Mouse (Mus musculus) erythroblast, embryonic 14.5 days (primary cell): Measurements from ENCODE around the gene Gm20498. TPM values are rescaled to one million over a fixed set of nuclear protein-coding genes. Genes with fewer than 3 reads are reported as not detected.
"Not testable (repeated sequence)": the region's sequence is repeated elsewhere in the genome, so short reads cannot be mapped to it uniquely, and the experiment has no call there.

ENCODE experiments used
- H3K27me3 ChIP-seq: 2 replicates; pipeline ENCODE4 v1.6.1; 2012; ENCODE audit warnings: inconsistent platforms; ENCODE audit not compliant: control insufficient read depth
- H3K36me3 ChIP-seq: 2 replicates; pipeline ENCODE4 v1.6.1; 2012; ENCODE audit warnings: mild to moderate bottlenecking, inconsistent platforms; ENCODE audit not compliant: control insufficient read depth
- H3K4me1 ChIP-seq: 2 replicates; pipeline ENCODE4 v1.6.1; 2012; ENCODE audit warnings: inconsistent platforms; ENCODE audit not compliant: control insufficient read depth
- H3K4me3 ChIP-seq: replicated peaks from 2 replicates; pipeline ENCODE3; 2012; ENCODE audit warnings: moderate library complexity, mild to moderate bottlenecking, inconsistent platforms
- H3K9me3 ChIP-seq: 2 replicates; pipeline ENCODE4 v1.6.1; 2012; ENCODE audit warnings: low read length, inconsistent platforms, mixed read lengths; ENCODE audit not compliant: control insufficient read depth
- GATA1 ChIP-seq: IDR thresholded peaks from 2 replicates; pipeline ENCODE4 v1.6.1; 2012; ENCODE audit warnings: low read length, inconsistent platforms, mixed read lengths
- TAL1 ChIP-seq: IDR thresholded peaks from 3 replicates; pipeline ENCODE4 v1.6.1; 2012; ENCODE audit warnings: low read length, inconsistent platforms, mixed read lengths
- polyA plus RNA-seq: library from polyadenylated mRNA; stranded (reverse); fragments of >175 nt; gene quantifications from 2 replicates; pipeline ENCODE4 v1.2.3, GENCODE M21; 2012

The Gm20498 gene
- polyA plus RNA-seq: 1.8 and 3.2 TPM in 2 replicates

DNA sequence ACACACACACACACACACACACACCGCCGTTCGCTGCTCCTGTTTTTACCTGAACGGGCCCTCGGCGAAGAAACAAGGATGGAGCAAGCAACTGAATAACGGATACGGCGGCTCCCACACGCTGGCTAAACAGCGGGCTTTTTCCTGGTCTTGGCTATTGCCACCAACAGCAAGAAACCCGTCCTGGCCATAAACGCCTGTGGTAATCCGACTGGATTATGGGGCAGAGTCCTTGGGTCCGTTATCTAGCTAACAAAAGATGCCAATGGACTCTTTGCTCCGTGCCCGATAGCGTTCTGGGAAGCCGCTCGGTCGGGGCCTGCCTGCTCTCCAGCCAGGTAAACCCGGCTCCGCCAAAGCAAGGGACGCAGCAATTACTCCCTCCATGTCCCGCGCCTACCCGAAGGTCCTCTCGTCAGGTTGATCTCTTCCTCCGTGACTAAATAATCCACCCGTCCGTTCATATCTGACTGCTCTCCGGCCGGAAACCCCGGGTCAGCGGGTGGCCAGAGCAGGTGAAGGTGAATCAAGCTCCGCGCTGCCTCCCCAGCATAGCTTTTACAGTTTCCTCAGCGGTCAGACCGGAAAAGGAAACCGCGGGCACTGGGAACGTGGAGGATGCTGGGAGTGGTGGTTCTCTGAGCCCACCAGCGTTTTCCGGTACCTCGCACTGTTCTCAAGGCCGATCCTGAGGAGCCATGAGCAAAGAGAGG lies at the start of gene Gm20498, which contains the start of gene Synj2bp:
Gene Gm20498 (minus strand): TSS at position 590 of the 713 bp plus-strand sequence.
Gene Synj2bp (minus strand): TSS at position 596 of the 713 bp plus-strand sequence.
- TF ChIP-seq TAL1 (no peak), GATA1 (no peak)
- no peaks in the 10 kb centered on the region for H3K36me3 ChIP-seq
- no peaks in the 10 kb centered on the region for H3K9me3 ChIP-seq
- peaks cover 23% of the 10 kb centered on the region for H3K4me1 ChIP-seq
- no peaks in the 10 kb centered on the region for H3K27me3 ChIP-seq
- peak within 1 kb of the TSS; percentile 69 for H3K4me3 ChIP-seq

- TF ChIP-seq GATA1 (no peak), TAL1 (no peak)
- no peak within 1 kb of the TSS for H3K4me3 ChIP-seq
- H3K27me3 ChIP-seq: no peaks in the 10 kb centered on the region
- no peaks in the 10 kb centered on the region for H3K9me3 ChIP-seq
- peaks cover 30% of the 10 kb centered on the region for H3K36me3 ChIP-seq
- peaks cover 10% of the 10 kb centered on the region for H3K4me1 ChIP-seq
These were observed 35.7 kb upstream of the Gm20498 start, which contains the start of gene Adam21 for GRCm38 (mm10) chr12:81568374-81568773. Gene Adam21 (minus strand): TSS chr12:81568474.

DNA sequence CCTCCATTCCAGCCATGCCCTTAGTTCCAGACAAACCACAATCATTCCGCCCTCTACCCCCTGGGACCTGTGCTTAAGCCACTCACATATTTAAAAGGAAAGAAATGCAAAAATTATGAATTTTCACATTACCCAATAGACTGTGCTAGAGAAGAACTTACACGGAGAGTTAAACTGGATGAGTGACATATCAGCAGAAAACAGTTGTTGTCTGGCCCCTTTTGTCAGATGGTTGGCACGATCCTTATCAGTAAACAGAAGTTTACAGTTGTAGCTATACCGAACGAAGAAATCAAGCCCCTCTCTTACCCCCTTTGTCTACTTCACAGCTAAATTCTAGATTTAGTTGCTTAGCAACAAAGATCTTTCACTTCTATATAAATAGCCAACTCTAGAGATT lies 35.2 kb upstream of the Gm20498 start:
- Histone ChIP-seq H3K4me3 (no peak overlapping the region), H3K27me3 (no peaks in the 10 kb centered on the region), H3K36me3 (peaks cover 26% of the 10 kb centered on the region), H3K4me1 (peaks cover 10% of the 10 kb centered on the region), H3K9me3 (no peaks in the 10 kb centered on the region)
- TF ChIP-seq TAL1 (no peak), GATA1 (no peak)

- Histone ChIP-seq H3K36me3 (no peaks in the 10 kb centered on the region; the same call in 1 of the 2 replicates), H3K4me3 (no peak overlapping the region), H3K27me3 (no peaks in the 10 kb centered on the region), H3K9me3 (no peaks in the 10 kb centered on the region), H3K4me1 (peaks cover 10% of the 10 kb centered on the region)
- TF ChIP-seq TAL1 (no peak), GATA1 (no peak)
These were observed 31.5 kb upstream of the Gm20498 start for GRCm38 (mm10) chr12:81564173-81564572.

GRCm38 (mm10) chr12:81549286-81549685 lies 16.6 kb upstream of the Gm20498 start:
- no peaks in the 10 kb centered on the region for H3K9me3 ChIP-seq
- no peaks in the 10 kb centered on the region for H3K27me3 ChIP-seq
- H3K4me1 ChIP-seq: no peaks in the 10 kb centered on the region
- no peak for TF ChIP-seq GATA1
- no peak for TF ChIP-seq TAL1
- H3K4me3 ChIP-seq: no peak overlapping the region
- no peaks in the 10 kb centered on the region for H3K36me3 ChIP-seq

DNA sequence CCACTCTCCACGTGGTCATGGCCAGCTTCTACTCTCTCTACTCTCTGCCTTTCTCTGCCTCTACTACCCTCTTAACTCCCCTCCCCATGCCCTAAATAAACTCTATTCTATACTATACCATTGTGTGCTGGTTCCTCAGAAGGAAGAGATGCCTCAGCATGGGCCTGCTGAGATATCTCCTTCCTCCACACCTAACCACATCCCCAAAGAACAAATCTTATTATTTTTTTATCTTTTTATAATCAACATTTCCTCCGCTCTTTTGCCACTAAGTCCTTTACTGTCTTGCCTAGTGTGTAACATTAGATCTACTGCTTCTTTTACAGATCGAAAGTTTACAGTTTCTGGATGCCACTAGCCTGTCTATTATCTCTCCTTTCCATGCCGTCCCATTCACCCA lies 14.5 kb upstream of the Gm20498 start:
- Histone ChIP-seq H3K36me3 (no peaks in the 10 kb centered on the region), H3K27me3 (no peaks in the 10 kb centered on the region), H3K4me3 (no peak overlapping the region), H3K4me1 (no peaks in the 10 kb centered on the region), H3K9me3 (no peaks in the 10 kb centered on the region)
- TF ChIP-seq GATA1: no peak
- no peak for TF ChIP-seq TAL1

GRCm38 (mm10) chr12:81533029-81533419 lies 319 bp upstream of the Gm20498 start:
- no peak for TF ChIP-seq TAL1
- no peak for TF ChIP-seq GATA1
- H3K4me1 ChIP-seq: peaks cover 23% of the 10 kb centered on the region
- H3K27me3 ChIP-seq: no peaks in the 10 kb centered on the region
- H3K9me3 ChIP-seq: no peaks in the 10 kb centered on the region
- H3K4me3 ChIP-seq: peak overlapping the region; percentile 69
- H3K36me3 ChIP-seq: no peaks in the 10 kb centered on the region

- H3K27me3 ChIP-seq, H3K36me3 ChIP-seq, H3K4me3 ChIP-seq, H3K9me3 ChIP-seq: not testable (repeated sequence)
- peaks cover 23% of the 10 kb centered on the region for H3K4me1 ChIP-seq
These were observed 2.1 kb downstream of the Gm20498 start for GRCm38 (mm10) chr12:81530587-81530986.

- H3K9me3 ChIP-seq, H3K27me3 ChIP-seq, H3K4me1 ChIP-seq, H3K4me3 ChIP-seq: not testable (repeated sequence)
- H3K36me3 ChIP-seq: peaks cover 12% of the 10 kb centered on the region
These were observed 35.8 kb downstream of the Gm20498 start for GRCm38 (mm10) chr12:81496906-81497305.

GRCm38 (mm10) chr12:81490491-81490890 lies 42.2 kb downstream of the Gm20498 start:
- peaks cover 2% of the 10 kb centered on the region for H3K4me1 ChIP-seq
- H3K36me3 ChIP-seq: no peaks in the 10 kb centered on the region; the same call in 1 of the 2 replicates
- peaks cover 3% of the 10 kb centered on the region for H3K9me3 ChIP-seq
- no peak overlapping the region for H3K4me3 ChIP-seq
- TF ChIP-seq GATA1 (no peak), TAL1 (no peak)
- no peaks in the 10 kb centered on the region for H3K27me3 ChIP-seq
